Mouse (Mus musculus) spleen, adult 2 months (tissue): ENCODE results near the gene Pde1a.

Experiments
- CTCF ChIP-seq: fragments of 200-500 bp; IDR thresholded peaks from 2 replicates; pipeline ENCODE4 v1.5.1; 2011; ENCODE audit warnings: mild to moderate bottlenecking, inconsistent platforms; ENCODE audit not compliant: insufficient read depth, insufficient read length, insufficient replicate concordance; ENCODE audit errors: extremely low read depth
- POLR2A ChIP-seq: fragments of 200-500 bp; IDR thresholded peaks from 2 replicates; pipeline ENCODE4 v1.6.1; 2011; ENCODE audit warnings: low read depth, low read length, inconsistent platforms

DNA sequence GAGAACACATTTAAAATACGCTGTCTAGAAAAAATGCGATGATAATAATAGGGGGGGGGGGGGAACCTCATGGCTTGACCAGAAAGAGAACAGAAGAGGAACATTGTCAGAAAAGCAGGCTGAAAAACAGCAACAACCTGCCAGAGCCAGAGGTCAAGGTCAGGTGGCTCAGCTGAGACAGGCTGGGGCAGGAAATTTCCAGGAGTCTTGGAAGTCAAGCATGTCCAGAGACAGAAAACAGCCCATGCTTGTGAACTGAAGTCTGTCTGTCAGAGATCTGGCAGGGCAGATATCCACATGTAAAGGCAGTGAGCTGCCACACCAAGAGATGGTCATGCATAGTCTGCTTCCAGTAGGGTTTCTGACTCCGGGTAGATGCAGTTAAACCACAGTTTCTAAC lies 147.5 kb downstream of the Pde1a start:
- TF ChIP-seq CTCF (no peak), POLR2A (no peak)
